Mouse (Mus musculus): ENCODE results near the gene Ttc7b.

GRCm38 (mm10) chr12:100325618-100326017 is 195.0 kb downstream of the Ttc7b start:
- no peak for TF ChIP-seq POLR2A (IDR thresholded peaks at IDR 0.05; ENCODE audit: borderline replicate concordance, extremely low read depth, low read depth, low read length)
- no peak for TF ChIP-seq CTCF (IDR thresholded peaks at IDR 0.05; ENCODE audit: insufficient read depth, low read length)
